Mouse (Mus musculus): ENCODE measurements around the gene Gp9.

DNA sequence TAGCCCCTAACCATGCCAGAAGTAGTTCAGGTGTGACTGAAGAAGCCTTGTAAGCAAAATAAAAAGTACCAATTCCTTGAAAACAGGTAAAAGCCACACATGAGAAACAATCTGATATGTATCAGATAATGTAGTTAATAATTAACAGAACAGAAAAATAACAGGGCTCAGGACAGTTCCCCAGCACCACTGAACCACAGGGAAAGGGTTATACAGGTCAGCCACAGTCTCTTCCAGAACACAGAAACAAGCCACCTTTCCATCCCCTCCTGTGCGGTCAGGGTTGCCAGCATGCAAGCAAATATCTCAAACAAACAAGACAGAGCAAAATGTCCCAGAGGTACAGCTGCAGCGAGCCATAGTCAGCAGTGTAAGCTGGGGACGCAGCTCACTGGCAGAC, 18.5 kb upstream of the Gp9 start:
- TF ChIP-seq CTCF (IDR thresholded peaks at IDR 0.05; ENCODE audit: extremely low read depth, insufficient read depth, low read length) (no peak), POLR2A (IDR thresholded peaks at IDR 0.05; ENCODE audit: extremely low read depth, insufficient read depth, low read length) (no peak)
